Mouse (Mus musculus): ENCODE results near the gene Wdr5.
"Not testable (repeated sequence)": the region's sequence is repeated elsewhere in the genome, so short reads cannot be mapped to it uniquely, and the experiment has no call there.

Gene Wdr5

DNA sequence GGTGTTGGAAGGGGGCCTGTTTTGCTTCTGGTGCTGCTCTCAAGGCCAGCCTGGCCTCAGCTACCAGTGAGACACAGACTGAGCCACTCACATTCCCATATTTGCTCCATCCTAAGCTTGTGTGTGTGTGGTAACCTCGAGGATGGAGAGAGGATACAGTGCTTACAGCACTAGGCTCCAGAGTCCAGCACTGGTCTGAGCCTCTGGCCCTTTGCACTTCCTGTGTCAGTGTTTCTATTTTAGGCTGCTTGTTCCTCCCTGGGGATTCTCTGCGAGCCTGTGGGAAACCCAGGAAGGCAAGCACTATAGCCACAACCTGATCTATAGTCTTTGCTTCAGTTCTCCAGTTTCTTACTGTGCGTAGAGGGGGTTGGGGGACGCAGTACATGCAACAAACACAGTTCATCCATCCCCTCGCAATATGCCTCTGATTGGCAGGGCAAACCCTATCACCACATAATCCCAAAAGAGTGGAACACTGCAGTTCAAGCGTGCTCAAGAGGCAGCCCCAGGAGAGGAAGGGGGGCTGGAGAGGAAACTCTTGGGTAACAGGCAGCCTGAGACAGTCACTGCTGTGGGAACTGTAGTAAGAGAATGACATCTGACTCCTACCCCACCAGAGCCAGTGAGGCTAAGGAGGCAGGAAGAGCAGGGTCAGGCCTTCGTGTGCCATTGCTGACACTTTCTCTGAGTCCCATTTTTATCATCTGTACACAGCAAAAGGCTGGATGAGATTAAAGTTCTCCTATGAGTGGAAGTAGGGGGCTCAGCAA lies 10.7 kb upstream of the Wdr5 start:
- no peak for DNase-seq (ENCODE audit: low spot score)

DNA sequence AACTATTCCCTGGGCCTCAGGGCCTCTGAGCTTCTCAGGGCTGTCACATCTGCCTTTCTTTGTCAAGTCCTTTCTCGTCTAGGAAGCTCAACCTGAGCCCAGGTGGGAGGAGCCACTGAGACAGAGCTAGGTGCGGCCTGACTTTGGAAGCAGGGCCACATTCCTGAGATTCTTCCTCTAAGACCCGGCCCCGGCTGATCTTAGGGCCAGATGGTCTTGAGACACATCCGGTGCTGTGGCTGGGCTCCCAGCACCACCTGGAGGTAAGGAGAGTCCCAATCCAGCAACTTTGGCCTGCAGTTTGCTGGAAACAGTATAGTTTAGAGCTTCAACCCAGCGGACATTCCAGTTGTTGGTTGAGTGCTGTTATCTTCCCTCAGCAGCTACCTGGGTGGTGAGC lies 9.4 kb upstream of the Wdr5 start:
- DNase-seq (ENCODE audit: low spot score): no peak

DNA sequence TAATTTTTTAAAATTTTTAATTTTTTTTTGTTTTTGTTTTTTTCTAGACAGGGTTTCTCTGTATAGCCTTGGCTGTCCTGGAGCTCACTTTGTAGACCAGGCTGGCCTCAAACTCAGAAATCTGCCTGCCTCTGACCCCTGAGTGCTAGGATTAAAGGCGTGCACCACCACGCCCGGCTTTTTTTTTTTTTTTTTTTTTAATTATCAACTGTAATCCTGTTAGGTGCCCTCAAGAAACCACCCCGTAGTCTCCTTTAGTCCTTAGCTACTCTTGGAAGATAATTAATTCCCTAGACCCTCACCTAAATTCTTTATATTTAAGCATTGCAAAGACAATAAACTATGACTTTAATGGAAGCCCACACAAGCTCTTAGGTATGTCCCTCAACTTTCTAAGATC lies 8.3 kb upstream of the Wdr5 start:
- DNase-seq (ENCODE audit: low spot score): not testable (repeated sequence)

DNA sequence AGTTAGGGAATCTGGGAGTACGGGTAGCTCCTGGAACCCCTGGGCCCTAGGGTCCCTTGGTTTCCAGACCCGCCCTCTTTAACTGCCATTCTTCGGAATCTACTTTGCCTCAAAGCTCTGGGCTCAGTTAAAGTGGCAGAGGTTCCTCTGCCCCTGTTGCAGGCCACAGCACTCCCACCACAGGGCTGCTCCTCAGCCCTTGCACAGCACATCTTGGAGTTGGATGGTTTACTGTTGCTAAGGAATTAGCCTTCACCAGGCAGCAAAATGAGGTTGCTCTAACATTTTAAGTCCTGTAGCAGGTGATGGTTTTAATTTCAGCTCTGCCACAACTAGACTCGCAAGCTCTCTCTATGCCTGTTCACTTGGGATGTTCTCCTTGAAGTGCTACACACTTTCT lies 7.4 kb upstream of the Wdr5 start, which contains the start of gene Brd3:
Gene Brd3 (minus strand): TSS at position 101 of the 400 bp plus-strand sequence.
- DNase-seq (ENCODE audit: low spot score): no peak

DNA sequence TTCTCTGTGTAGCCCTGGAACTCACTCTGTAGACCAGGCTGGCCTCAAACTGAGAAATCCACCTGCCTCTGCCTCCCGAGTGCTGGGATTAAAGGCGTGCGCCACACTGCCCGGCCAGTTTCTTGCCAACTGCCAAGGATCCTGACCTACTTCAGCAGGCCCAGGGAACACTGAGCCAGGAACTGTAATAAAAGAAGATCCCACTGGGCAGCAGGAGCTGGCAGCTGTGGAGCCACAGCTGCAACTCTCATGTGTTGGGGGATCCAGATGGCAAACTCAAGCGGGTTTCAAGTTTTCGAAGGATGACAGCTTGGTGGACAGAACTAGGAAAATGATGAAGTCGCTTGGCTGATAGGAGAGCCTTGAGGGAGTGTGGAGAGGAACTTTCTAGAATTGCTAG lies 4.3 kb upstream of the Wdr5 start:
- DNase-seq (ENCODE audit: low spot score): no peak

DNA sequence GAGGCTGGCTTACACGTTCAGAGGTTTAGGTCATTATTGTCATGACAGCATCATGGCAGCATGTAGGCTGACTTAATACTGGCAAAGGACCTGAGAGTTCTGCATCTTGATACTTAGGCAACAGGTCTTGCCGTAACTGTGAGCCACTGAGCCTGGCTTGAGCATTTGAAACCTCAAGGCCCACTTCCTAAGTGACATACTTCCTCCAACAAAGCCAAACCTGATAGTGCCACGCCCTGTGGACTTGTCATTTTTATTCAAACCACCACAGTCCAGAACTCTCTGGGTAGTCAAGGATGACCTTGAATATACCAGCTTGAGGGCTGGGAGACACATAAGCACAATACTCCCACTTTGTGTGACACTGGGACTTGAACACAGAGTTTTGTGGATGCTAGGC lies 2.0 kb upstream of the Wdr5 start:
- no peak for DNase-seq (ENCODE audit: low spot score)

DNA sequence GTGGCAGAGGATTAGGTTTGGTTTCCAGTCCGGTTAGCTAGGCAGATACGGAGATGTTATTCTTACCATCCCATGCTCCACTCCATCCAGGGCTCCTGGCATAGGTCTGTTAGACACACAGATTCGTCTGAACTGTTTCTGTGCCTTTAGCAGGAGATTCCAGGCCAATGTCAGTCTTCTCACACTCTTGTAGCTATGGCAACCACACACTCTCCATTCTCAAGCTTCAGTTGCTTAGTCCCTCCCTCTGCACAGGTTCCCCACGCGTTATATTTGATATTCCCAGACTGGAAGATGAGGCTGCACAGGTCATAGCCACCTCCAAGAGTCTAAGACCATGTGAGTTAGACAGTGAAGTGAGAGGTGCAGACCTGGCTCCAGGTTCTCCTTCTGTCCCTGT lies 1.1 kb upstream of the Wdr5 start:
- DNase-seq (ENCODE audit: low spot score): no peak

DNA sequence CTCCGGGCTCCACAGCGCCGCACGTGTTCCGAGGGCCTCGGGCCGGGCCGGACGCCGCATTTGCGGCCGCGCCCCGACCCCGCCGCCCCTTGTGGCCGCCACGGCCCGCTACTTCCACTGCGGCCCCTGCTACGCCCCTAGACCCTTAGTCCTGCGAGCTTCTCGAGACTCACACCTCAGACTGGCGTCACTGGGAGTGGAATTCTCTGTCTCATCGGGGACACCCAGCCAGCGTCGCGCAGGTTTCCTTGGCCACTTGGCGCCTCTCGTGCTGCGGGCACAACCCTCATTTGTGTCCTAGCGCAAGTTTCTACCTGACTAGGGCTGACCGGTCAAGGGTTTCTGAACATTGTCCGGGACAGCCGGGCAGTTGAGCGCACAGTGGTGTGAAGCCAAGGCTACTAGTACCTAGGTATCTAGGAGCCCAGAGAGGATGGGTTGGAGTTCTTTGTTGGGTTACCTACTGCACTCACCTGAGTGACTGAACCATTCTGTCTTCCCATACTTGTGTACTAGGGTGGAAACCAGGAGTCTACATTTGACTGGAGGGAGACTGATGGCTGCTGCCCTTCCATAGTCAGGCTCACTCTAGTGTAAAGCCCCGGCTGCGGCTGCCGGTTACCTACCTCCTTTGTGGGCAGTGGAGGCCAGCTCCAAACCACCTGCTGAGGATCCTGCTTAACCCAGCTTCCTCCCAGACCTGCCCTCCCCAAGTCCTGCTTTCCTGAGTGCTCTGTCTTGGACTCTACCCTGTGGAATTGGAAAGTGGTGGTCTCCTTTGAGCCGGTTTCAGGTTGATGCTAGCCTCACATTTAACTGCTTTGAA lies 597 bp downstream of the Wdr5 start:
- no peak for DNase-seq (ENCODE audit: low spot score)

DNA sequence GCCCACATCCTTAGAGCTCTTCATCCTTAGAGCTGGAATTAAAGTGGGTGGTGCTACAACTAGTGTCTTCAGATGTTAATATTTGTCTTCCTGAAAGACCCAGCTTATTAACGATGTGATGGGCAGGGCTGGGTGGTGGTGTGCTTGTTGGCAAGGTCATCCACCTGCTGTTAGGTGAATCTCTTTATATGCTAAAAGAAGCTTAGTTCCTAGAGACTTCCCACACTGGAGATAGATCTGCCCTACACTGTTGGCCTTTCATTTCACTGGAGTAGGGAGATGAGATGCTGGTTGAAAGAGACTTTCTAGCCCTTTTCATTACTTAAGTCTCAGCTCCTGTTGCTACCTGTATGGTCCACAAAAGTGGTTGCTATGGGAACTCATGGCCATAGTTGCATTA lies 1.3 kb downstream of the Wdr5 start:
- no peak for DNase-seq (ENCODE audit: low spot score)

DNA sequence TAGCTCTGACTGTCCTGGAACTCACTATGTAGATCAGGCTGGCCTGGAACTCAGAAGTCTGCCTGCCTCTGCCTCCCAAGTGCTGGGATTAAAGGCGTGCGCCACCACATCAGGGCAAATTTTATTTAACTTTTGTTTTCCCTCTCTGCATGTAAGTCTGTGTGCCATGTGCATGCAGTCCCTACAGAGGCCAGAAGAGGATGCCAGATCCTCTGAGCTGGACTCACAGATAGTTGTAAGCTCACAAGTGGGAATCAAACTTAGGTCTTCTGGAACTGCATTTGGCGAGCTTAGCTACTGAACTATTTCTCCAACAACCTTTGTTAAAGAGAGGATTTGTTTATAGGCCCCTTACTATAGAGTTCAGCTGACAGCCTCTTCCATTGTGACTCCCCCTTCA lies 3.3 kb downstream of the Wdr5 start:
- no peak for DNase-seq (ENCODE audit: low spot score)

DNA sequence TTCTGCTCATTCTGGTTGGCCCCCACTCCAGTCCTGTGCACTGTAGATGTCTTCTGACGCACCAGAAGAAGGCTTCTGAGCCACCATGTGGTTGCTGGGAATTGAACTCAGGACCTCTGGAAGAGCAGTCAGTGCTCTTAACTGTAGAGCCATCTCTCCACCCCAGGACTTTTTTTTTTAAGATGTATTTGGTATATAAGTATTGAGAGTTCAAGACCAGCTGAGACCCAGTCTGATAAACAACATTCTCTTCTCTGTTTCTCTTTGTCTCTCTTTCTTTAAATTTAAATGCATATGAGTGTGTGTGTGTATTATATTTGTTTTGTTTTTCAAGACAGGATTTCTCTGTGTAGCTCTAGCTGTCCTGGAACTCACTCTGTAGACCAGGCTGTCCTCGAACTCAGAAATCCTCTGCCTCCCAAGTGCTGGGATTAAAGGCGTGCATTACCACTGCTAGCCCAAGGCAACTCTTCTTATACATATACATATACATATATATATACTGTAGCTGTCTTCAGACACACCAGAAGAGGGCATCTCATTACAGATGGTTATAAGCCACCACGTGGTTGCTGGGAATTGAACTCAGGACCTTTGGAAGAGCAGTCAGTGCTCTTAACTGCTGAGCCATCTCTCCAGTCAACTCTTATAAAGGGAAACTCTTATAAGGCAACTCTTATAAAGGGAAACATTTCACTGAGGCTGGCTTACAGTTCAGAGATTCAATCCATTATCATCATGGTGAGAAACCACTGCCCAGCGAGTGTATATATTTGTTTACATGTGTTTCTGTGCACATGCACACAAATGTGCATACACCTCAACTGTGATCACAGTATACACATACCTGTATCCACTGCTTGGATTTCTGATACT lies 23.7 kb downstream of the Wdr5 start:
- not testable (repeated sequence) for DNase-seq (ENCODE audit: low spot score)

DNA sequence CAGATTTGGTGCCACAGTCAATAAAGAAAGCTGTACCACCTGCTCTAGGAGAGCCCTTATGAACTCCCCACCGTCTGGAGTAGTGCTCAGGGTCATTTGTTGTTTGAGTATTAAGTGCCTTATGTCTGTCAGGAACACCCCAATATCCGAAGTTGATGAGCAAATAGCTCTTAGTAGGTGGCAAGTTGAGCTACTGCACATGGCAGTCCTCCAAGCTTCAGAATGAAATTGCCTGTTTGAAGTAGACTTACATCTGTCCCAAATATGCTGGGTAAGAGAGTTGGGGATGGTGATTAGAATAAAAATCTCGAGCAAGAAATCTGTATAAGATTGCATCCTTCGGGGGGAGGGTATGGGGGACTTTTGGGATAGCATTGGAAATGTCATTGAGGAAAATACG lies 24.4 kb downstream of the Wdr5 start:
- DNase-seq (ENCODE audit: low spot score): no peak

DNA sequence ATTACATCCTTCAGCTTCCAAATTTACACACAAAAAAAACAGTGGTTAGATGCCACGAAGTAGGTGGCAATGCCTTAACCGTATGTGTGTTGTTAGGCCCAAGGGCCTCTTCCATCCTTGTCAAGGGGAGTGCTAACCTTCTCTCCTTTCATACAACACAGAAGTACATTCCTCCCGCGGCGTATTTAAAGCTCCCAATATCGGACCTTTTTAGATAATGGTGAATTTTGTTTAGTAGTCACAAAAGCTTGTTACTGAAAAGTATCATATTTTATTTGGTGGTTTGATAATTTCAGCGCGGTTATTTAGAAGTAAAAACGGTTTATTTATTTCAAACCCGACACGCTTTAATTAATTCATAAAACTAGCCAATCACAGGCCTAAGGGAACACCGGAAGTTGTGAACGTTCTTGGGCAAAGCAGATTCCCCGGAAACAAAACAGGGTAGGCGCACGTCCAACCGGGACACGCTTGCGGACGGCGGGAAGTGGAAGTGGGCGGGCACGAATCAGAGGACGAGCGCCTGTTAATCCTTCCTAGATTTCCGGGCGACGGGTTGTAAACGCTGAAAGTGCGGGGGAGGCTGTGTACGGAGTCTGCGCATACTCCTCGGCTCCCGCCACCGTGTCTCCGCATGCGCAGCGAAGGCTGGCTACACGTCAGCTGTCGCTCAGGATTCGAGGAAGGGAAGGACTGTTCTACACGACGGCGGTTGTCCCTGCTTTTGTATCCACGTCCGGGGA lies 25.0 kb downstream of the Wdr5 start:
- peak; percentile 96 for DNase-seq (ENCODE audit: low spot score)

DNA sequence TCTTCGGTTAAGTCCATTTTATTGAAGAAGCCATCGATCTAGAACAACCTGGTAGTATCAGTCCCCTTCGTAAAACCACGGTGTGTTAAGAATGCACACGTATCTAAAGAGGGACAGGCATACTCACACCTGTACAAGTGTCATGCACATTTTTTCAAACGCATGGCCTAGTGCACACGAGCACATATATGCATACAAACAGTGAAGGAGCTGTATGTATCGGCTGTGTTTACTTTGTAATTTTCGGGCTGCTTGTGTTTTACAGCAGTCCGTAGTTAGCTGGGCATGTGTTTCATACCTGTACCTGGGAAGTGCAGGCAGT lies 25.5 kb downstream of the Wdr5 start:
- DNase-seq (ENCODE audit: low spot score): no peak

DNA sequence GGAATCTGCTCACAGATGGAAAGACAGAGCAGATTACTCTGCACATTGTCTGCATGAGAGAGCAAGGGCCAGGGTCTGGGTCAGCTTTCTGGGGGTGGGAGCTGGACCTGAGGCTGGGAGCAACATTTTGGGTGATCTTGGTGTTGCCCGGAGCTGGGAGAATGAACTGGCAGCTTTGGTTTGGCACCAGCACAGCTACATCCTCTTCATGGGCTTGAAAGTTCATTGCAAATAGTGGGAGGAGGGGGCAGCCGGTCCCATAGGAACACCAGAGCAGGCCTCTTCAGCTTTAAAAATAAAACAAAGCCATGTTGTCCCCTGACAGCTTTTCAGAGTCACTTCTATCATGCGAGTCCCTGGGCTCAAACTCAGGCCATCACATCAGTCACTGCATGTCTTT lies 26.3 kb downstream of the Wdr5 start:
- no peak for DNase-seq (ENCODE audit: low spot score)

DNA sequence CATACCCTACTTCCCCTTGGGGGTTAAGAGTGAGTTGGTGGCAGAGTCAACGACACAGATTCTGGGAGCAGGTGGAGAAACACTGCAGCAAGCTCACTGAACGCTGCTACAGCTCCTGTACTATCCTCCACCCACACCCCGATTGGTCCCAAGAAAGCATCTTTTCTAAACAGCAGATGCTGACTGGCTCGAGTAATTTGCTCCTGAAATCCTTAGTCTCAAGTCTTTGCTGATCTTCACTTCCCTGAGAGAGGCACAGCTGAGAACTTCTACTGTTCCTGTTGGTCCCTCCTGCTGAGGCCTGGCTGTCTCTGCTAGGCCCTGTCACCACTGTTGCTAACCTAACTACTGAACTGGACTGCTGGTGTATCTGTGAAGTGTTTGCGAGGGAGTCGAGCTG lies 29.7 kb downstream of the Wdr5 start:
- DNase-seq (ENCODE audit: low spot score): no peak

DNA sequence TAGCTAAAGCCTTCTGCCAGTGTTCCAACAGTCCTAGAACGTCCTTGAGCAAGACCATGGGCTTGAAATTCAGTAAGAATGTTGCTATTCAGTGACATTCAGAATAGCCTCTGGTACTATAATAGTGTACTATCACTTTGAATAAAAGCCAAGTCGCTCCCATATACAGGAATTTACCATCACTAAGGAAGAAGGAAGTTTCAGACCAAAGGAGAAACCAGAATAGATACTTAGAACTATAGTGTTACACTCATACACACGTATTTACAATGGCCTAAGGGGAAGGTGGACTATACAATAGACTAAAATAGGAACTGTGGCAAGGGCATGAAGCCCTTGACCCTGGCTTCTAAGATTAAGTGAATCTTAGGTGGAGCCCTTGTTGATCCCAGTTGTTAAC lies 30.6 kb downstream of the Wdr5 start:
- DNase-seq (ENCODE audit: low spot score): not testable (repeated sequence)

DNA sequence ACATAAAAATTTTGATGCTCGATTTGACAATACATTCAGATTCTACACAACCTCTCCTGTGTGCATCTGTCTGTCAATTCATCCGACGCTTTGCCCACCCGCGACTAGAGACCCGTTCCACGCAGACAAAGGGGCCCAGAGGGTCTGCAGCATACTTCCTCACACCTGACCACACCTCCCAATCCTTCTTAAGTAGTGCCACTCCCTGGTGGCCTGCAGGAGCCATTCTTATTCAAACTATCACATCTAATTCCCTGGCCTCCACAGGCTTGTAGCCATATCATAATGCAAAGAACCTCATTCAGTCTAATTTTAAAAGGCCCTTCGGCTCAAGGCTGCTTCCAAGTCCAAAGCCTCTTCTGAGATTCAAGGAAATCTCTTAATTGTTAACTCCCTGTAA lies 31.1 kb downstream of the Wdr5 start:
- not testable (repeated sequence) for DNase-seq (ENCODE audit: low spot score)

DNA sequence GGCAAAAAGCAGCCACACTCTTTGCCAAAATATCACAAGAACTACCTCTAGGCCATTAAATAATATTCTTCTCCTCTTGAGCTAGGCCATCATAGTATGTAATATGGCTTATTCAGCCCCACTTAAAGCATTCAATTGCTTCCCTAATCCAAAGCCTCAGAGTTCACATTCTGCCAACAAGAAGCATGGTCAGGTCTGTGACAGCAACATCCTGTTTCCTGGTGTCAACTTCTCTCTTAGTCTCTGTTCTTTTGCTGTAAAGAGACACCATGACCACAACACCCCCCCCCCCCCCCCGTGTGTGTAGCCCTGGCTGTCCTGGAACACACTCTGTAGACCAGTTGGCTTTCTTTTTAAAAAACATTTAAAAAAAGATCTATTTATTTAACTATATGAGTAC lies 32.4 kb downstream of the Wdr5 start:
- no peak for DNase-seq (ENCODE audit: low spot score)

DNA sequence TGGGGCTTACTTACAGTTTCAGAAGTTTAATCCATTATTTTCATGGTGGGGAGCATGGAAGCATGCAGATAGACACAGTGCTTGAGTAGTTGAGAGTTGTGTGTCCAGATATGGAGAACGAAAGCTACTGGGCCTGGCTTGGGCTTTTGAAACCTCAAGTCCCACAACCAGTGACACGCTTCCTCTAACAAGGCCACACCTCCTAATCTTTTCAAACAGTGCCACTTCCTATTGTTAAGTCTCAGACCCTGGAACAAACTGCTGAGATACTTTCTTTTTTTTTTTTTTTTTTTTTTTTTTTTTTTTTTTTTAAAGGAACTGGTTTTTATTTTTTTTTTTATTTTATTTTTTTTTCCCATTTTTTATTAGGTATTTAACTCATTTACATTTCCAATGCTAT lies 33.0 kb downstream of the Wdr5 start:
- no peak for DNase-seq (ENCODE audit: low spot score)

DNA sequence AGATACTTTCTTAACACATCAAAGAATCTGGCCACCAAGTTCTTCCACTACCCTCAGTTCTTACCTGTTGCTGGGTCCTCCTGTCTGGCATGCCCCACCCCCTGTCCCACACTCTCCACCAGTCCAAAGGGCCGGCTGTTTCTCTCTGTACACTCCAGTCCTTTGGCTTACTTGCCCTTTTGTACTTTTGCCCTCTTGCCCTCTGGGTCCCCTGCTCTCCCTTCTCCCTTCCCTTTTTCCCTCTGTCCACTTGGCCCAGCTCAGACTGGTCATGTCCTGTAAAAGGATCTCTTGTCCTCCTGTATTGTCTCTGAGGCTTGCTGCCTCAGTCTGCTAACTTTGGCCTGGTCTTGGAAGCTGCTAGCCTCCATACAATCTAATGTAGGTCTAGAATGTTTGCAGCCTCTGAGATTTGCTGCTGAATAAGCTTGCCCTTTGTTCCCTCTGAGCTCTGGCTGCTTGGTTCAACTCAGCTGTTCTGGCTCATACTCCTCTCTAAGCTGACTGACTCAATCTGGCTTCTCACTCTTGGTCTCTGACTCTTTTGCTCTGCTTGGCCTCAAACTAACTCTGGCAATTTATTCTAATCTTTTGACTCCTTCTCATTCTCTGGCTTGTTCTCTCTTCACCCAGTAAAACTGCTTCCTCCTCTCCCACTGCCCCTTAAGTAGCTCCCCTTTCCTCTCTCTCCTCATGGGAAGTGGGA lies 33.9 kb downstream of the Wdr5 start:
- no peak for DNase-seq (ENCODE audit: low spot score)

Measured in ovary, postnatal 36 days (tissue).